Mouse (Mus musculus) spleen, adult 2 months (tissue): Measurements from ENCODE around the gene Dnajc19. TPM values are rescaled to one million over a fixed set of nuclear protein-coding genes. Genes with fewer than 3 reads are reported as not detected.

ENCODE experiments used
- DNase-seq, 2 experiments: peaks; one replicate each; pipeline versions ENCODE4 v3.0.0 to v3.0.0-alpha.2; 2012 to 2021; ENCODE audit warnings: low spot score in 2 of 2, low read depth in 1 of 2
- H3K27ac ChIP-seq: fragments of 200-500 bp; 2 replicates; pipeline ENCODE4 v1.5.1; 2012; ENCODE audit warnings: low read length, inconsistent platforms; ENCODE audit not compliant: insufficient read depth
- H3K27me3 ChIP-seq: fragments of 200-500 bp; 2 replicates; pipeline ENCODE4 v1.6.1; 2012; ENCODE audit warnings: mild to moderate bottlenecking, moderate library complexity, low read length, inconsistent platforms; ENCODE audit not compliant: control insufficient read depth, insufficient read depth
- H3K36me3 ChIP-seq: fragments of 200-500 bp; 2 replicates; pipeline ENCODE4 v1.6.1; 2012; ENCODE audit warnings: mild to moderate bottlenecking, low read length, inconsistent platforms; ENCODE audit not compliant: control insufficient read depth, insufficient read depth
- H3K4me1 ChIP-seq: fragments of 200-500 bp; 2 replicates; pipeline ENCODE4 v1.6.1; 2011; ENCODE audit warnings: inconsistent platforms; ENCODE audit not compliant: control insufficient read depth, insufficient read depth, insufficient read length
- H3K4me3 ChIP-seq: fragments of 200-500 bp; 2 replicates; pipeline ENCODE4 v1.5.1; 2011; ENCODE audit warnings: mild to moderate bottlenecking, inconsistent platforms; ENCODE audit not compliant: insufficient read depth, insufficient read length; ENCODE audit errors: extremely low read depth
- CTCF ChIP-seq: fragments of 200-500 bp; IDR thresholded peaks from 2 replicates; pipeline ENCODE4 v1.5.1; 2011; ENCODE audit warnings: mild to moderate bottlenecking, inconsistent platforms; ENCODE audit not compliant: insufficient read depth, insufficient read length, insufficient replicate concordance; ENCODE audit errors: extremely low read depth
- POLR2A ChIP-seq: fragments of 200-500 bp; IDR thresholded peaks from 2 replicates; pipeline ENCODE4 v1.6.1; 2011; ENCODE audit warnings: low read depth, low read length, inconsistent platforms
- WGBS: fragments of 180-500 bp; shearing (Covaris S2); methylation state at CpG from one replicate; pipeline ENCODE4 v1.1.7; 2018; 5-methylcytosine and 5-hydroxymethylcytosine counted together
- polyA plus RNA-seq: library from polyadenylated mRNA; depleted of rRNA; stranded (reverse); fragments of >200 nt; gene quantifications from 2 replicates; pipeline ENCODE4 v1.2.3, GENCODE M21; 2012; rRNA removed

Gene Dnajc19
- 48.2 and 53.1 TPM in 2 replicates for polyA plus RNA-seq

DNA sequence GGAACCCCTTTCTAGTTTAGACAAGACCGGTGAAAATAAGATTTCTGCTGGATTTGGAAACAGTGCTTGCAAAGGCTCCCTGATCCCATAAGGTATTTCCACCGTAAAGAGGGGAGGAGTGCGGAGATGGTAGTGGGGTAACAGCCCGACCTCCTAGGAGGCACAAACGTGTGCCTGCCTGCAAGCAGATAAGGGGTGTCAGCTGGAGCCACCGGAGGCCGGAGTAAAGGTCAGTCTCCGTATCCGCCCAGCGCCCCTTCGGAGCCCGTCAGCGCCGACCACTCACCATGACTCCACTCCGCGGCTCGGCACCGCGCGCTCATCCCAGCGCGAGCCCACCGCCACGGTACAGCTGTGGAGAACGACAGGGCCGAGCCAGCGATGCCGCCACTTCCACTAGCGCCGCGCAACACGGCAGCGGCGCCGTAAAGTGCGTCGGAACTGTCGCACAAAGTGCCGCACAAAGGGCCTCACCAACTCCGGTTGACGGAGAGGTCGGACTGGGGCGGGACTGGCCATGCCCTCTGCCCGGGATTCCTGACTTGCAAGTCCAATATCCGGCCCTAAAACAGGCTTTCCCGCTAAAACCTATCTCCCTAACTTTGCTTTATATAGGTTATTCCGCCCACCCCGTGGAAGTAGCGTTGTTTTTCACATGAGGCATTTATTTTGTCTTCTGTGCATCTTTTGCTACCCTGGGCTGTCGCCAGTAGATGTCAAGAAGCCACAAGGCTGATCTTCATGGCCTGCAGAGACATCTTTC, at the start of gene Dnajc19:
TSS of gene Dnajc19 (minus strand) at position 422 of the 763 bp plus-strand sequence.
- Histone ChIP-seq H3K27ac (no peak within 1 kb of the TSS), H3K4me3 (peak within 1 kb of the TSS; percentile 90), H3K4me1 (peaks cover 5% of the 10 kb centered on the region; the same call in 1 of the 2 replicates), H3K36me3 (peaks cover 5% of the 10 kb centered on the region), H3K27me3 (no peaks in the 10 kb centered on the region)
- TF ChIP-seq CTCF = no peak
- peak; percentile 67; the same call in 1 of the 2 replicates for TF ChIP-seq POLR2A
- WGBS = 1% methylated on average over 50 of the region's 50 CpGs
- DNase-seq = peak; percentile 70 to 91

DNA sequence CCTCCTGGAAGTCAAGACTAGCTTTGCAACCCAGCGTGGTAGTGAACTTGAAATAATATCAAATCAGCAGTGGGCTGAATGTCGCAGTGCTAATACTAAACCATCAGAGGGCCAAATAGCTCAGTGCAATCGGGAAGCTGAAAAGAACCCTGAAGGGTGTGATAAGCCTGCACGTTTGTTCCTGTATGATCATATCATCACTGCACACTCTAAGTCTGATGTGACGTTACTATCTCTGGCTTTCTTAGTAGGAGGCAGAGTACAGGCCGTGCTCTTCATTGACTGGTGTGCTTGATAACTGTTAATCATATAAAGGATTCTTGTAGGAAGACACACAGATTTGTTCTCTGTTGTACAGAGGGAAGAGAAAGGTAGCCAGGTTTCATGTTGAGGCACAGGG, 48.8 kb upstream of the Dnajc19 start:
- H3K27me3 ChIP-seq = no peaks in the 10 kb centered on the region
- no peak overlapping the region for H3K4me3 ChIP-seq
- no peaks in the 10 kb centered on the region for H3K36me3 ChIP-seq
- no peak overlapping the region for H3K27ac ChIP-seq
- H3K4me1 ChIP-seq = no peaks in the 10 kb centered on the region
- DNase-seq = no peak
- WGBS = 78% methylated on average over 6 of the region's 6 CpGs
- TF ChIP-seq POLR2A = no peak
- no peak for TF ChIP-seq CTCF

DNA sequence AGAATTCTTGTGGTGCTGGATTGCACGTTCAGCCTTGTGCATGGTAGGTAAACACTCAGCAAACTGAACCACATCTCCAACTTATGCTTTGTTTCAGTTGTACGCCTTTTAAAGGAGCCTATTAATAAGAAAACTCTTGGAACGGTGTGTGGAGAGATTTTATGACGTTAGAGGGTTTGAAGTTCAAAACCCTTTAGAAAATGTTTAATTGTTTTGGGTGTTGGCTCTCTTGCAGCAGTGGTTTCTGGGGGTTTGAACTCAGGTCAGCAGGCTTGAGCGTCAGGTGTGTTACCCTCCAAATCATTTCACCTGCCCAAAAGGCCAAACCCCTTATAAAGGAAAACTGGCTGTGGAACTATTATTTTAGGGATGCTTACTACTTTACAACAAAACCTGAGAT, 40.2 kb upstream of the Dnajc19 start:
- Histone ChIP-seq H3K4me1 (no peaks in the 10 kb centered on the region), H3K4me3 (no peak overlapping the region), H3K36me3 (no peaks in the 10 kb centered on the region), H3K27me3 (no peaks in the 10 kb centered on the region), H3K27ac (no peak overlapping the region)
- WGBS = 89% methylated on average over 5 of the region's 5 CpGs
- TF ChIP-seq POLR2A (no peak), CTCF (no peak)
- no peak for DNase-seq

DNA sequence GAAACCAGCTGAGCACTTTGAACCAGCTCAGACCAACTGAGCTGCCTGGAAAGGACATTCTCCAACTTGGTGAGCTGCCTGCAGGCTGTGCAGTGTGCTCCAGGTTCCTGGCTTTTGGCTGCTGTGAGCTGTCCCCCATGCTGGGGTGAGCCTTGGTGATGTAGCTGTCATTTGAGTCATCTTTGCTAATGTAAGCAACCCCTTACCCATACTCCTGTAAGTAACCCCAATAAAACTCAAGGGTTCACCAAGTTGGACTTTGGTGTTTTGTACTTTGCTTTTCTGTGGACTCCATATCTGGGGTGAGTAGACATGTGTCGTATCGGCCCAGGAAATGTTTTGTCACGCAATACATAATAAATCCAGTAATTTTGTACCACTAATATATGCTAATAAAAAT, 39.7 kb upstream of the Dnajc19 start:
- no peaks in the 10 kb centered on the region for H3K4me1 ChIP-seq
- H3K4me3 ChIP-seq = no peak overlapping the region
- TF ChIP-seq CTCF = no peak
- no peak for TF ChIP-seq POLR2A
- DNase-seq = no peak
- no peaks in the 10 kb centered on the region for H3K27me3 ChIP-seq
- no peak overlapping the region for H3K27ac ChIP-seq
- no peaks in the 10 kb centered on the region for H3K36me3 ChIP-seq
- 88% methylated on average over 3 of the region's 3 CpGs for WGBS

DNA sequence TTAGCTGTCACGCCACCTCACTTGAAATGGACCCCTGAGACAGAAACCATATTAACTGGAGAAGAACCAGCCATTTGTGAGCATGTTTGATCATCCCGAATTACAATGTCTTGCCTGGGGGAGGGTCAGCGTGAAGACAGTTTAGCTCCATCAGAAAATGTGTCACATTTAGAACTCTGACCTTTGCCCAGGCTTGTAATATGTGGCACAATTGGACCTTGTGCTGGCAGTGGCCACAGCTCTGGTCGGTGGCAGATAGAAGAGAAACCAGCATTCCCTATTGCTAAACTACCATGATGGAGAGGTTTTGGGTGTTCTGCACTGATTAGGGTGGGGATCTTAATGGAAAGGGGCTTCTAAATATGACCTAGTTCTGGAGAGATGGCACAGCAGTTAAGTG, 38.7 kb upstream of the Dnajc19 start:
- DNase-seq = no peak
- no peaks in the 10 kb centered on the region for H3K27me3 ChIP-seq
- TF ChIP-seq POLR2A (no peak), CTCF (no peak)
- no peak overlapping the region for H3K27ac ChIP-seq
- no peak overlapping the region for H3K4me3 ChIP-seq
- 77% methylated on average over 4 of the region's 4 CpGs for WGBS
- no peaks in the 10 kb centered on the region for H3K36me3 ChIP-seq
- H3K4me1 ChIP-seq = no peaks in the 10 kb centered on the region

DNA sequence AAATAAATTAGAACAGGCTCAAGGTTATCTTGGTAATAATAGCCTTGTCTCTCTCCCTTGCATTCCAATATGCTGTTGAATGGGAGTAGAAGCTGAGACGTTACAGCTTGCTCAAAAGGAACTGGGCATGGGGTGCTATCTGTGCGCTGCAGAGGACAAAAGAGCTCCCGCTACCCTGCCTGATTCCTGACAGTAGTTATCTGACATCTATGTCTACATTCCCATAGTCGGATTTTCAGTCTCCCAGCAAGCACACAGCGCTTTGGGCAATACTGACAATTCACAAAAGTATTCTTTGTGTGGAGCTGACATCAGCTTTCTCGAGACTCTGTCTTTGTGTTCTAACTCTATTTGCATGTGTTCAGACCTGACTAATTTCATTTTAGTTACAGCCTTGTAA, 34.7 kb upstream of the Dnajc19 start:
- TF ChIP-seq POLR2A (no peak), CTCF (no peak)
- Histone ChIP-seq H3K36me3 (no peaks in the 10 kb centered on the region), H3K27ac (no peak overlapping the region), H3K4me3 (no peak overlapping the region), H3K27me3 (no peaks in the 10 kb centered on the region), H3K4me1 (no peaks in the 10 kb centered on the region)
- DNase-seq = no peak
- 82% methylated on average over 6 of the region's 6 CpGs for whole genome bisulfite sequencing
